Mouse (Mus musculus) mouse trophoblast stem cell (cell line): ENCODE data around the gene Usp21.
"Not testable (repeated sequence)": the region's sequence is repeated elsewhere in the genome, so short reads cannot be mapped to it uniquely, and the experiment has no call there.

ENCODE experiments used
- in situ Hi-C, 2 experiments: fragments of 300-500 bp; cut with MseI, MboI; formaldehyde crosslinking; loops; 2 replicates in 1 of 2; 3 replicates in 1 of 2; pipeline ENCODE4 v1.15.1; 2025

Usp21 gene

GRCm38 (mm10) chr1:171287136-171288081 lies at the start of gene Usp21:
TSS of gene Usp21 (minus strand) at chr1:171287991.
- in situ Hi-C loops, result no loop called here

- in situ Hi-C loops, result no loop called here
These were observed 42.4 kb upstream of the Usp21 start for GRCm38 (mm10) chr1:171330216-171330560.

GRCm38 (mm10) chr1:171329433-171330215 lies 41.8 kb upstream of the Usp21 start:
- in situ Hi-C loops, result no loop called here

GRCm38 (mm10) chr1:171328839-171329432 lies 41.1 kb upstream of the Usp21 start, which contains the start of gene Dedd:
TSS of gene Dedd (plus strand) at chr1:171329145.
- in situ Hi-C loops, result no loop called here

- in situ Hi-C loops, result no loop called here
These were observed 40.5 kb upstream of the Usp21 start for GRCm38 (mm10) chr1:171328244-171328643.

GRCm38 (mm10) chr1:171326588-171326987 lies 38.8 kb upstream of the Usp21 start:
- in situ Hi-C loops, result not testable (repeated sequence)

GRCm38 (mm10) chr1:171325571-171325970 lies 37.8 kb upstream of the Usp21 start:
- in situ Hi-C loops, result no loop called here

GRCm38 (mm10) chr1:171322012-171322411 lies 34.2 kb upstream of the Usp21 start:
- in situ Hi-C loops, result no loop called here

- in situ Hi-C loops, result no loop called here
These were observed 33.6 kb upstream of the Usp21 start for GRCm38 (mm10) chr1:171321415-171321814.

GRCm38 (mm10) chr1:171320151-171320550 lies 32.4 kb upstream of the Usp21 start:
- in situ Hi-C loops, result no loop called here

- in situ Hi-C loops, result no loop called here
These were observed 32.0 kb upstream of the Usp21 start for GRCm38 (mm10) chr1:171319748-171320147.

- in situ Hi-C loops, result no loop called here
These were observed 21.5 kb upstream of the Usp21 start for GRCm38 (mm10) chr1:171309321-171309720.

- in situ Hi-C loops, result not testable (repeated sequence)
These were observed 18.4 kb upstream of the Usp21 start for GRCm38 (mm10) chr1:171306157-171306556.

GRCm38 (mm10) chr1:171298226-171298625 lies 10.4 kb upstream of the Usp21 start:
- in situ Hi-C loops, result no loop called here

- in situ Hi-C loops, result no loop called here
These were observed 7.2 kb upstream of the Usp21 start for GRCm38 (mm10) chr1:171295063-171295402.

- in situ Hi-C loops, result no loop called here
These were observed 6.7 kb upstream of the Usp21 start, which contains the start of gene Ufc1 for GRCm38 (mm10) chr1:171294298-171295062. TSS of gene Ufc1 (minus strand) at chr1:171295024.

GRCm38 (mm10) chr1:171293906-171294297 lies 6.1 kb upstream of the Usp21 start:
- in situ Hi-C loops, result no loop called here

GRCm38 (mm10) chr1:171293351-171293750 lies 5.6 kb upstream of the Usp21 start:
- in situ Hi-C loops, result no loop called here

- in situ Hi-C loops, result no loop called here
These were observed 537 bp upstream of the Usp21 start for GRCm38 (mm10) chr1:171288328-171288727.

- in situ Hi-C loops, result no loop called here
These were observed 1.3 kb downstream of the Usp21 start for GRCm38 (mm10) chr1:171286517-171286916.

GRCm38 (mm10) chr1:171285096-171285892 lies 2.5 kb downstream of the Usp21 start:
- in situ Hi-C loops, result no loop called here
